Mouse (Mus musculus) lung, embryonic 16.5 days (tissue): ENCODE measurements at regions not wholly inside any gene's neighbourhood (a gene's known extent, or its start where the extent isn't known, plus 50 kb on each side); places are given as distances from the start of the nearest gene placed in this dataset.

Source experiments
- ATAC-seq: fragments of 200-750 bp; cut with Nextera tagmentation; 2 replicates; pipeline ENCODE4 v1.8.0; 2017; ENCODE audit warnings: low read depth, mild to moderate bottlenecking, moderate library complexity
- H3K27ac ChIP-seq: fragments of 300-500 bp; sonication (generic); 2 replicates; pipeline ENCODE4 v1.5.1; 2014; ENCODE audit warnings: mild to moderate bottlenecking, control low read depth, low read length
- H3K27me3 ChIP-seq: fragments of 300-500 bp; sonication (generic); 2 replicates; pipeline ENCODE4 v1.6.1; 2014; ENCODE audit warnings: low read depth, low read length, mixed read lengths; ENCODE audit not compliant: control insufficient read depth, insufficient read depth
- H3K36me3 ChIP-seq: fragments of 300-500 bp; sonication (generic); 2 replicates; pipeline ENCODE4 v1.6.1; 2014; ENCODE audit warnings: low read length; ENCODE audit not compliant: control insufficient read depth, insufficient read depth
- H3K4me1 ChIP-seq: fragments of 300-500 bp; sonication (generic); replicated peaks from 2 replicates; pipeline ENCODE4 v1.6.1; 2014; ENCODE audit warnings: low read length, mixed read lengths; ENCODE audit not compliant: control insufficient read depth, insufficient read depth
- H3K4me2 ChIP-seq: fragments of 300-500 bp; sonication (generic); 2 replicates; pipeline ENCODE4 v1.6.1; 2014; ENCODE audit warnings: low read depth, low read length, control low read depth
- H3K4me3 ChIP-seq: fragments of 300-500 bp; sonication (generic); 2 replicates; pipeline ENCODE4 v1.5.1; 2014; ENCODE audit warnings: mild to moderate bottlenecking, low read length, control low read depth
- H3K9ac ChIP-seq: fragments of 300-500 bp; sonication (generic); 2 replicates; pipeline ENCODE4 v1.6.1; 2014; ENCODE audit warnings: low read length, control low read depth
- H3K9me3 ChIP-seq: fragments of 300-500 bp; sonication (generic); 2 replicates; pipeline ENCODE4 v1.6.1; 2016; ENCODE audit warnings: low read length; ENCODE audit not compliant: control insufficient read depth
- WGBS: fragments of 180-500 bp; shearing (Covaris S2); extraction: QIAGEN DNeasy Blood & Tissue Kit; methylation state at CpG from one replicate; pipeline ENCODE4 v1.1.7; 2014; 5-methylcytosine and 5-hydroxymethylcytosine counted together

- H3K27me3 ChIP-seq: peaks cover 3% of the 10 kb centered on the region
- no peak overlapping the region for H3K4me3 ChIP-seq
- H3K4me2 ChIP-seq: no peak overlapping the region
- H3K27ac ChIP-seq: peak overlapping the region; percentile 70; the same call in 1 of the 2 replicates
- no peaks in the 10 kb centered on the region for H3K9me3 ChIP-seq
- 15% methylated on average over 9 of the region's 9 CpGs for WGBS
- peaks cover 19% of the 10 kb centered on the region for H3K4me1 ChIP-seq
- peak; percentile 78 for ATAC-seq
- H3K36me3 ChIP-seq: no peaks in the 10 kb centered on the region
- H3K9ac ChIP-seq: no peak overlapping the region
Observed at GRCm38 (mm10) chr9:47422151-47422599, 107.8 kb upstream of the Cadm1 start.

DNA sequence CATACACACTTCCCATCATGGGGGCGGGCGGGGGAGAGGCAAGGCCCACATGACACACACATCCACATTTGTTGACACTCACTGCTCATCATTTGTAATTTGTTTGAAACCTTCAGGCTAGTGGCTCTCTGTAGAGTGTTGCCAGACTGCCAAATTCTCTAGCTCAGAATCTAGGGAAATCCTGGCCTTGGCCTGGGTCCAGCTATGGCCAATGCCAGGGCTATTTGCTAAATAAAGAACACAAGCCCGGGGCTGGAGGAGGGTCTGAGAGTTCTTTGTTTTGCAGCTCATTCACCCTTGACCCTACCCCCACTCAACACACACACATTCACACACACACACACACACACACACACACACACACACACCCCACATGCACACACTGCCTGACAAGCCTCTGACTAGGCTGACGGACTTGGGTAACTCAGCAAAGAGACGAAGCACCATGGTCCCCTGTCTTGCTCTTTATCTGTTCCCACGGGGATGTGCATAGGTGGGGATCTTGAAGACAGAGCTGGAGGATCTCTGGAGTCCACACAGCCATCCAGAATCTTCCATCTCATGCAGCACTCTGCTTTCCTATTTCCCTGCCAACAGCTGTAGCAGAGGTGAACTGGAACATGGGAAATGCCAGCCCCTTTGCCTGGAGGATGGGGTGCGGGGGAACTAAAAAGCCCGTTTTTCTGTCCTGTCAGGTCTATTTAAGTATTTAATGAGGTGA is 107.1 kb upstream of the Cadm1 start:
- no peak overlapping the region for H3K4me2 ChIP-seq
- no peaks in the 10 kb centered on the region for H3K9me3 ChIP-seq
- H3K4me1 ChIP-seq: peaks cover 19% of the 10 kb centered on the region
- H3K9ac ChIP-seq: no peak overlapping the region
- H3K27me3 ChIP-seq: peaks cover 3% of the 10 kb centered on the region
- WGBS: 34% methylated on average over 8 of the region's 8 CpGs
- H3K4me3 ChIP-seq: no peak overlapping the region
- peak overlapping the region; percentile 70 for H3K27ac ChIP-seq
- peak; percentile 85 for ATAC-seq
- no peaks in the 10 kb centered on the region for H3K36me3 ChIP-seq

- peak overlapping the region; percentile 70 for H3K27ac ChIP-seq
- H3K4me1 ChIP-seq: peaks cover 19% of the 10 kb centered on the region
- no peaks in the 10 kb centered on the region for H3K36me3 ChIP-seq
- peaks cover 3% of the 10 kb centered on the region for H3K27me3 ChIP-seq
- H3K4me3 ChIP-seq: no peak overlapping the region
- no peak for ATAC-seq
- no peaks in the 10 kb centered on the region for H3K9me3 ChIP-seq
- H3K4me2 ChIP-seq: no peak overlapping the region
- no peak overlapping the region for H3K9ac ChIP-seq
- WGBS: 45% methylated on average over 3 of the region's 3 CpGs
Observed at GRCm38 (mm10) chr9:47423462-47423832, 106.5 kb upstream of the Cadm1 start.

GRCm38 (mm10) chr9:47424191-47424590 is 105.8 kb upstream of the Cadm1 start:
- peaks cover 3% of the 10 kb centered on the region for H3K27me3 ChIP-seq
- peaks cover 19% of the 10 kb centered on the region for H3K4me1 ChIP-seq
- H3K4me2 ChIP-seq: no peak overlapping the region
- no peak for ATAC-seq
- no peak overlapping the region for H3K9ac ChIP-seq
- H3K9me3 ChIP-seq: no peaks in the 10 kb centered on the region
- no peak overlapping the region for H3K4me3 ChIP-seq
- no peak overlapping the region for H3K27ac ChIP-seq
- H3K36me3 ChIP-seq: no peaks in the 10 kb centered on the region
- WGBS: 83% methylated on average over 3 of the region's 3 CpGs

DNA sequence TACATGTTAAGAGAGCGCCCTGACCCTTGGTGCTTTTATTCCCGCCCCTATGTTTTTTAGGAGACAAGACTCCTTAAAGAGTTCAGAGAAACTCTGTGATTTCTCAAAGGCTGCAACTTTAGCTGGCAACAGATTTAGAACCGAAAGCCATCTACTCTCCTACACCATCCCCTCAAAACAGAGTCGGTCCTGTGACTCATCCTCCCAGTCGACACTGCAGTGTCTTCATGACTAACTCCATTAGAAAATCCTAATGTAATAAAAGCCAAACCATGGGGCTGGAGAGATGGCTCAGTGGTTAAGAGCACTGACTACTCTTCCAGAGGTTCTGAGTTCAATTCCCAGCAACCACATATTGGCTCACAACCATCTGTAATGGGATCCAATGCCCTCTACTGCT is 103.3 kb upstream of the Cadm1 start:
- 86% methylated on average over 5 of the region's 5 CpGs for WGBS
- no peak for ATAC-seq
- Histone ChIP-seq H3K4me1 (peaks cover 19% of the 10 kb centered on the region), H3K4me3 (no peak overlapping the region), H3K4me2 (no peak overlapping the region), H3K9me3 (no peaks in the 10 kb centered on the region), H3K27ac (no peak overlapping the region), H3K9ac (no peak overlapping the region), H3K27me3 (peaks cover 3% of the 10 kb centered on the region; the same call in 1 of the 2 replicates), H3K36me3 (no peaks in the 10 kb centered on the region)

GRCm38 (mm10) chr9:47428710-47429341 is 101.1 kb upstream of the Cadm1 start:
- 39% methylated on average over 8 of the region's 8 CpGs for WGBS
- Histone ChIP-seq H3K4me2 (no peak overlapping the region), H3K27me3 (peaks cover under 1% of the 10 kb centered on the region; the same call in 1 of the 2 replicates)

DNA sequence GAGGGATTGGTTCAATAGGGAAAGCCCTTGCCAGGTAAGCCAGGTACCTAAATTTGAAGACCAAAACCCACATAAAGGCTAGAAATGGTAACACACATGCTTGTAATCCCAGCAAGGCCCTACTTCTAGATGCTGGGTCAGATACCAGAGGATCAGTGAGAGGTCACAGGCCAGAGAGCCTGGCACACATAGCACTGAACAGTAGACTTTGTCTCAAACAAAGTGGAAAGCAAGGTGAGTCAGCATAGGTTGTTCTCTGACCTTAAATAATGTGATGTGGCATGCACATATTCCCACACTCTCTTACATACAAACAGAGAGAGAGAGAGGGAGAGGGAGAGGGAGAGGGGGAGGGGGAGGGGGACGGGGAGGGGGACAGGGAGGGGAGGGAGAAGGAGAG is 100.3 kb upstream of the Cadm1 start:
- Histone ChIP-seq H3K4me1 (no peaks in the 10 kb centered on the region), H3K9ac (no peak overlapping the region), H3K27me3 (no peaks in the 10 kb centered on the region), H3K36me3 (no peaks in the 10 kb centered on the region), H3K4me2 (no peak overlapping the region), H3K4me3 (no peak overlapping the region), H3K9me3 (no peaks in the 10 kb centered on the region), H3K27ac (no peak overlapping the region)
- WGBS: no CpG with 5 or more reads among the region's 1 CpGs
- no peak for ATAC-seq

More at GRCm38 (mm10) chr9:47428710-47429341, 101.1 kb upstream of the Cadm1 start:
- H3K9me3 ChIP-seq: no peaks in the 10 kb centered on the region
- no peaks in the 10 kb centered on the region for H3K36me3 ChIP-seq
- H3K4me3 ChIP-seq: no peak overlapping the region
- H3K9ac ChIP-seq: no peak overlapping the region
- H3K4me1 ChIP-seq: peaks cover 1% of the 10 kb centered on the region; the same call in 1 of the 2 replicates
- no peak for ATAC-seq
- H3K27ac ChIP-seq: no peak overlapping the region

DNA sequence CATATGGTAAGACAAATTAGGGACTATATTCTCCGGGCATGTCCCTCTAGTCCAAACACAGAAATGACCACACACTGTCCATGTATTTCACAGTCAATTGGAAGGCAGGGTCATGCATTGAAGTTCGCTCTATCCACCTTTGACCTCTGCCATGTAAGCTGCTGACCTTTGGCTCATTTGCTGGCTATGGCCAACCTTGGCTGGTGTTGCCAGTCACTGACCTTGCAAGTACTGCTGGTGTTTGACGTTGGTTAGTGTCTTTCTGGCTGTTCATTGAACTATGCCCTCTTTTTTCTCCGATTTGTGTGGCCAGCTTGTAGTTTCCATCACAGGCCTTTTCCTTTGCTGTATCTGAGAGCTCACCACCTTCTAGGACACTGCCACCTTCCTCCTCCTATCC is 97.3 kb upstream of the Cadm1 start:
- ATAC-seq: no peak
- Histone ChIP-seq H3K27me3 (no peaks in the 10 kb centered on the region), H3K27ac (no peak overlapping the region), H3K4me3 (no peak overlapping the region), H3K9me3 (no peaks in the 10 kb centered on the region), H3K36me3 (no peaks in the 10 kb centered on the region), H3K4me2 (no peak overlapping the region), H3K9ac (no peak overlapping the region), H3K4me1 (no peaks in the 10 kb centered on the region)
- WGBS: 77% methylated on average over 4 of the region's 4 CpGs

- Histone ChIP-seq H3K27ac (no peak overlapping the region), H3K4me2 (no peak overlapping the region), H3K27me3 (no peaks in the 10 kb centered on the region), H3K9me3 (no peaks in the 10 kb centered on the region), H3K36me3 (no peaks in the 10 kb centered on the region), H3K9ac (no peak overlapping the region), H3K4me3 (no peak overlapping the region), H3K4me1 (no peaks in the 10 kb centered on the region)
- ATAC-seq: no peak
- 64% methylated on average over 2 of the region's 2 CpGs for WGBS
Observed at GRCm38 (mm10) chr9:47433185-47433584, 96.8 kb upstream of the Cadm1 start.
